Mouse (Mus musculus) frontal cortex, postnatal 36 days (tissue): ENCODE results near the gene Btbd10.

ENCODE experiments used
- DNase-seq, 2 experiments: peaks; one replicate each; pipeline ENCODE4 v3.0.0; 2022; ENCODE audit warnings: low spot score in 2 of 2

Gene Btbd10

DNA sequence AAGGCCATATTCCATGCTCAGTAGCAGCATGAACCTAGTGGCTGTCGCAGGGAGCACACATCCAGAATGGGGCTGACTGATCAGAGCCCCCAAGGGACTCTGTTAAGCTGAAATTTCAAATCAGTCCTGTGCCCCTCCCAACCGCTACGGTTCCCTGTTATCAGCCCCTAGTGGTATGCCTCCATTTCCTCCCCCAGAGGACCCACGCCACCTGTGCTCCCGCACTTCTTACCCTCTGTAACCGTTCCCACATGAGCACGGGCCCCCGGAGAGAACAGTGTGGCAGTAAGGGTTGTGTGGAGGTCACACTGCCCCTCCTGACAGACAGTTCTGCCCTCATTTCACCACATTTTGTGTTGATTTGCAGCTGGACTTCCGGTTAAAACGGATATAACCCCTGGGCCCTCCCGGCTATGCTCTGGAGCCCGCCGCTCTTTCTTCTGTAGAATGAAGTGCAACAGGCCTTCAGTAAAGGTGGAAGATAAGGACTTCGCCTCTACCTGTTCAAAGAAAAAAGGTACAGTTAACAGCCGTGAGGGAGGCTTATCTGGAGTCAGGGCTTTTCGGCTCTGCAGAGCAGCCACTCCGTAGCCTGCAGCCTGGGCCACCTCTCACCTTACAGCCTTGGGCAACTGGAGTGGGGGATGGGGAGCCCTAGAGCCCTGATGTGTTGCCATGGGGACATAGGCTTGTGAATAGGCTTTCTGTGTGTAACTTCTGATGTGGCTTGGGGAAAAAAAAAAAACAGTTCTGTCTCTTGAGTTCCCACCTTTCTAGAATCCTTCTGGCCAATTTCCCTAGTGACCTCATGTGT is 73.9 kb downstream of the Btbd10 start:
- DNase-seq: no peak

DNA sequence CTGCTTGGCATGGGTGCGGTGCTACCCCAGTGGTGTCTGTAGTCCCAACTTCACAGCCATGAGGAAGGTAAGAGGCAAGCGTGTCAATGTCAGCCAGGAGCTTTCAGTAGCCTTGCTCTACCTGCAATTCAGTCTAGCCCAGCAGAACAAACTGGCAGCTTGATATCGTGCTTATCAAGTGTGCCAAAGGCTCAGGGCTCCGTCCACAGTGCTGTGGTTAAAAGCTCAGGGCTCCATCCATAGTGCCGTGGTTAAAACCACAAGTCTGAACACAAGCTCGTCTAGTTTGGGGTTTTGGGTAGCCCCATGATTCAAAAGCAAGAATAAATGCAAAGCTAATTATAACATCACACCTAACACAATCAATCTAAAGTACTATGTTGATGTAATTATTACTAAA is 74.6 kb downstream of the Btbd10 start:
- DNase-seq: no peak

DNA sequence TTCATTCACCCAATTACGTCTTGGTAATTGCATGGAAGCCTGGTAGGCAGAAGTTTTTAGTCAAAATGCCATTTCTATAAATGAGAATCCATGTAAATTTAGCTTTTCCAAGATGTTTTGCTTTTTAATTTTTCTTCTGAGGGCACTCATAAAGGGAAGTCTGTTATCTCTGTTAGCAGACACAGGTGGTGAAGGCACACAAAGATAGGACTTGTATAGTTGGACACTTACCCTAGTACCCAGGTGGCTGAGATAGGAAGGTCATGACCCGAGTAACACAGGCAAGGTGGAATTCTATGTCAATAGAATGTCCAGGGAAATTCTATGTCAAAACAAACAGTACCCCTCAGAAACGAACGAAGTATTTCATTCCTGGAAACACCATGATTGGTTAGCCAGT is 77.0 kb downstream of the Btbd10 start:
- DNase-seq: no peak

DNA sequence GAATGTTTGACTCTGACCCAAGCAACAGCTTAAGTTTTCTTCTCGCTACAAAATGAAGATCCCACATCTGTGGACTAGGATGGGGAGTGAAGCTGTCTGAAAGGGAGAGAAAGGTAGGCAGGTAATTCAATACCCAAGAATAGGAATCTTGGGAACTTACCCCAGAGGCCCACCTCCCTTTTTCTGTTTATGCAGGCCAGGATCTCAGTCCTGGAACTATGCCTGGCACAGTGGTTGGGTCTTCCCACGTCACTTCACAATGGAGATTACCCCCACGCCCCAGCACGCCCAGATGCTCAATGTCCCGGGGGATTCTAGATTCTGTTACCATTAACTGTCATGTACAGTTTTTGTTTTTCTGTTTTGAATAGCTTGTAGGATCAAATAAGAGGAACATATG is 77.5 kb downstream of the Btbd10 start:
- no peak for DNase-seq

DNA sequence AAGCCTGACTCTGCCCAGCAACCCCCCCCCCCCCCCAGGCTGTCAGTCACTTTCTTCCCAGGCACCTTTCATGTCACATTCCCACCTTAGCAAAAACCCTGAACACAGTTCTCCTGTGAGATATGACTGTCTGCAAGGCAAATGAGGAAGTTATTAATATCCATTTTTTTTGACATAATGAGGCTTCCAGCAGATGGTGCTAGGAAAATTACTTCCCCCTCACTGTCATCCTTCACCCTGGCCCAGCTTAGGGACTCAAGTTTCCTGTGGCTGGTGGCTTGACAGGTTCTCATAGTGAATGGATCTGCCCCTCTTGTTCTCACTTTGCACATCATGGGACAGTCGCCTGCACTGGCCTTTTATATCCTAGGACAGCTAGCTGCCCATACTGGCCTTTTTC is 80.0 kb downstream of the Btbd10 start:
- no peak for DNase-seq

DNA sequence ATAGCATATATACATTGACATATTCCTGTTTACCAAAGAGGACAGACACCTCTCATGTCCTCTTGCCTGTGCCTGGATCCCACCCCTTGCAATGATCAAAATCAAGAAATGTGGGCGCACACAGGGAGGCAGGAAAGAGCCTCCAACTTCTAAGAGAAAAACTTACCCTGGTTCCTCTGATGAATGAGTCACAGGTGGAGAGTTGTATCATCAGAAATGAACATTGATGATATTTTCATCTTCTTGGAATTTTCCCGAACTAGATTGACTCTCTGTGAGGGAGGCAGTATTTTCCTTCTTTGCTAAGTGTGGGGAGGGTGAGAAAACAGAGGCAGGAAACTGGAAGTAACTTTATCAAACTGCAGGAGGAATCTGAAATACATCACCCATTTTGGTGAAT is 83.8 kb downstream of the Btbd10 start:
- no peak for DNase-seq

DNA sequence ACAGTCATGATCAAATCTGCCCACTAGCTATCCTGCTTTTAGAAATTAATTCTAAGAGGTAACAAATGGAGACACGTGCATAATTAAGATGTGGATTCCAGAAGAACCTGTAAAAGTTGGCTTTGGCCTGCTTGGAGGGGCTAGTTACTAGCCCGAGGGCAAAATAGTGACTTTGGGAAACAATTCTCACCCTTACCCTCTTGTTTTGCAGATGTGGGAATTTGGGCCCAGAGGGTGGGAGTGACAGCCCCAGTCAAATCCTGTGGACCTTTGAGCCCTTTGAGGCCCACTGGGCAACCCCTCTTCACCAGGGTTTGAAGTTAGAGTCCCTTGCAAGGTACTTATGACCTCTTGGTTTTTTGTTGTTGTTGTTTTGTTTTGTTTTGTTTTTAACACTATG is 89.9 kb downstream of the Btbd10 start:
- no peak for DNase-seq

DNA sequence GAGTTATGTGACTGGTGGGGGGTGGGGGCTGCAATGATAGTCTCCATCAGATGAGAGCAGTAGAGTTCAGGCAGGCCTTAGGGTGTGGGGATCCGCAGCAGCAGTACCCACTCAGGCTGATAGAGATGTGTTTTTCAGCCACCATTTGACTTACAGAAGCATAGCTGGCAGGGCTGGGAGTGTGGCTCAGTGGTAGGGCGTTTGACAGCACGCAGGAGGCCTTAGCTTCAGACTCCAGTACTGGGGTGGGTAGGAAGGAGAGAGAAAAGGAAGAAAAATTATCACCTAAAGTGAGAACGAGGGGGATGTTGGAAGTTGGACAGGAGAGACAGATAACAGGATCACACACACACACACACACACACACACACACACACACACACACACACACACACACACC is 90.7 kb downstream of the Btbd10 start:
- DNase-seq: no peak

DNA sequence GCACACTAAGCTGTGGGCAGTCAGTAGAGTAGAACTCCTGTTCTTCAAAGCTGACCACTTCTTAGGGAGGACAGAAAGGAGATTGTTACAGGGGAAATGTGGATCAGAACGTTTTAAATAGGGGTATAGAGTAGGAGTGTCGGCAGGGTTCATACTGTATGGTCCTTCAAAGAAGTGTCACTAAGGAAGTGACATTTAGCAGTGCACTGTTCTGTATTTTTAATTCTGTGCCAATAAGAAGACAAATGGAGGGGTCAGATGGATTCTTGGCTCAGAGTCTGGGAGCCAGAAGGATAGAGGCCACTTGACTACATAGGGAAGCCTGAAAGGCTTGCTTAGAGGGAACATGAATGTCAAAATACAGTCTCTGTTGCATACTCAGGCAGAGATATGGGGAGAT is 91.9 kb downstream of the Btbd10 start:
- no peak for DNase-seq

DNA sequence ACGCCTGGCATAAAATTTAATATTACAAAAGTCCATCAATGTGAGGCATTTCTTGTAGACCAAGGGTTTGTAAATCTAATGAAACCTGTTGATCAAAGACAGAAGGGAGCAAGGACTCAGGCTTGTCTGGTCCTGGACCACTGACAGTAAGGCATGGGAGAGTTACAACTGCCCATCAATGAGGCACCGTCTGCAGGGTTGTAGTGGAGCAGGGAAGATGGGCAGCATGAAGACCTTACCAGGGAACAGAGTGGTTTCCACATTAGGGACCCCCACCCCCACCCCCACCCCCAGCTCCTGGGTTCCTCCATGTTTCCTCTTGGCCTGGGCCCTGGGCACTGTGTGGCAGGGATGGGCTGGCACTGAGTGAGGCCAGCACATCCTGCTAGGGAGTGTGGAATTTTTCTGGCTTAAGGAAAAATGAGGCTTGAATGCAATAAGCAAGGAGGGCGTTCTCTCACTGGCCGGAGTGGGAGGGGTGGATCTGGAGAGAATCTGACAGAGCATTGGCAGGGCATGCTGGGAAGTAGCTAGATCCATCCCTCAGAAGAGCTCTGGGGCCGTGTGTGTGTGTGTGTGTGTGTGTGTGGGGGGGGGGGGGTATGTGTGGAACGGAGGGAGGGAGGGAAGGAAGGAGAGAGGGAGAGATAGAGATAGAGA is 96.7 kb downstream of the Btbd10 start:
- no peak for DNase-seq

DNA sequence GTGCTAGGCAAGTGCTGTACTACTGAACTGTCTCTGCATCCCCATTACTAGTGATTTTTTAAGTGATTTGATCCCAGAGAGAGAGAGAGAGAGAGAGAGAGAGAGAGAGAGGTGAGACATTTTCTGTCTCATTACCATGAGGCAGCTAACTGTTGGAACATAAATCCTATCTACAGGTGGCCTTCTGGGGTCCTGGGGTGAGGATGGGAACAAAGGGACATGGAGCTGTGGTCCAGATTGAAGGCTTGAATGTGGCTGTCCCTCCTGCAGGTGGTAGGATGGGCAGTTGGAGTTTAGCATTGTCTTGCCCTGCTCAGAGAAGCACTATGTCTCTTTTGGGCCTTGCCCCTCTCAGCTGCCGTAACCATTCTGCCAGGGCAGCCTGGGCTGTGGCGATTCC is 98.2 kb downstream of the Btbd10 start:
- no peak for DNase-seq

DNA sequence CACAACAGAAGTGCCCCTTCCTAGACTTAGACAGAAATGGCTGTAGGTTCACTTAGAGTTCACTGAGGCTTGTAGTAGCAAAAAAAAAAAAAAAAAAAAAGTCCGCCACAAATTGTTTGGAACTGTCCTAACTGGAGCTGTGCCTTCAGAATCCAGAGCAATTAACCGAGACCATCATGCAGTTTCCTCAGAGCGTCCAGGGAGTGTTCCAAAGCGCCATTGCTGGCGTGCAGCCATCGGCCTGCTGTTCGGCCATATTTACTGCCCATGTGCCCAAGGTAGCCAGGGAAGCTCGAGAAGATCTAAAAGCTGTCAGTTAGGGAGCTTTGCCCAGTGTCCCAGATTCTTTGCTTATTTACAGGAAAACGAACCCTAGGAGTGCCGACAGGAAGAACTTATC is 98.6 kb downstream of the Btbd10 start:
- no peak for DNase-seq

DNA sequence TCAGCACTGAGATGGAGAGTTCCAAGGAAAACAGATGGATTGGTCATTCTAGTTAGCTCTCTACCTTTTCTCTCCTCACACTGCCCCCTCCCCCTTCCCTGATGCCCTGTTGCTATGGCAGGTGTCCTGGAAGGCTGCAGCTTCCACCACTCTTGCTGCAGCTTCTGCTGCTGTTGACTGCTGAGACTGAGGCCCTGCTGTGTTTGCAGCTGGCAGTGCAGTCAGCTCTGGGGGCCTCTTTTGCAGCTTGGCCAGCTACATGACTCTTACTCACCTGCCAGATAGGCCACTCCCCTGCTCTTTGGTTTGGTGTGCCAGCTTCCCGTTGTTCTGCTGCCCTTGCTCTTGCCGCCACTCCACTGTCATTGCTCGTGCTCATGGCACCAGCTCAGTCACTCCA is 99.3 kb downstream of the Btbd10 start:
- no peak for DNase-seq

DNA sequence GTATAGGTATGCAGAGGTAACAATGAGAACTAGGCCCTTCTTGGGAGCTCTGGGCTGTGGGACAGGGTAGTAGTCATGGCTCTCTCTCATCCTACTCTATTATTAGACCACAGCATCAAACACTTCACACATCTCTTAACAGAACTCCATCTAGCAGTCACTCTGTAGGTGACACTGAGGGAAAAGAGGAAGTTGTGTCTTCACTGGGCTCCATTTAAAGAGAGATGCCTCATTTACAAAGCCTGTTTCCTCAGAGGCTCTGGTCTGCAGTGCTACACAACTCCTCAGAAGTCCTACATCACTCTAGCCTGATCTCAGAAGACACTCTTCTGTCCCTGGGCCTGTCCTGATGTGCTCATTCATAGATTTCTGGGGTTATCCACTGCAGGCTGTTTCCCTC is 100.1 kb downstream of the Btbd10 start:
- DNase-seq: no peak

DNA sequence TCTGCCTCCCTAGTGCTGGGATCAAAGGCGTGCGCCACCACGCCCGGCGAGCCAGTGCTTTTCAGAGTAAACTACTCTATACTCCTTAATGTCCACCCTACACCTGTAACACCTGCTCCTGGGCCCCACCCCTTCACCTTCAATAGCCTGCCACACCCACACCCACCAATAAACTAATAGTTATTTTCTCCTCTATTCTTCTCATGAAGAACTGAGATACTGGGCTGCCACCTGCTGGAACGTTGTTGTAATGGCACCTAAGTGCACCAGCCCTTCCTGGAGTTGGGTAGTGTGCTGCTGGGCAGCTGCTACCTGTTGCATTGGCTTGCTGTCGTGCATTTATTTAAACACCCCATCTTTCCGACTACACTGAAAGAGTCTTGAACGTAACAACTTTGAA is 100.9 kb downstream of the Btbd10 start:
- peak; percentile 68 to 70 for DNase-seq
